Mouse (Mus musculus) intestine, embryonic 16.5 days (tissue): ENCODE data around the gene Gca. TPM values are rescaled to one million over a fixed set of nuclear protein-coding genes. Genes with fewer than 3 reads are reported as not detected.
"Not testable (repeated sequence)": the region's sequence is repeated elsewhere in the genome, so short reads cannot be mapped to it uniquely, and the experiment has no call there.

ENCODE experiments used
- ATAC-seq: fragments of 200-750 bp; cut with Nextera tagmentation; 2 replicates; pipeline ENCODE4 v1.8.0; 2017; ENCODE audit warnings: moderate TSS enrichment, moderate library complexity
- H3K27ac ChIP-seq: fragments of 300-500 bp; sonication (generic); 2 replicates; pipeline ENCODE4 v1.5.1; 2014; ENCODE audit warnings: mild to moderate bottlenecking, low read length
- H3K27me3 ChIP-seq: fragments of 300-500 bp; sonication (generic); replicated peaks from 2 replicates; pipeline ENCODE4 v1.6.1; 2014; ENCODE audit warnings: low read length, control low read depth, mixed read lengths; ENCODE audit not compliant: control insufficient read depth, insufficient read depth
- H3K36me3 ChIP-seq: fragments of 300-500 bp; sonication (generic); 2 replicates; pipeline ENCODE4 v1.6.1; 2014; ENCODE audit warnings: low read length, control low read depth; ENCODE audit not compliant: control insufficient read depth, insufficient read depth
- H3K4me1 ChIP-seq: fragments of 300-500 bp; sonication (generic); 2 replicates; pipeline ENCODE4 v1.6.1; 2014; ENCODE audit warnings: low read length, control low read depth, mixed read lengths; ENCODE audit not compliant: control insufficient read depth, insufficient read depth
- H3K4me2 ChIP-seq: fragments of 300-500 bp; sonication (generic); 2 replicates; pipeline ENCODE4 v1.6.1; 2014; ENCODE audit warnings: low read depth, low read length, control low read depth
- H3K4me3 ChIP-seq: fragments of 300-500 bp; sonication (generic); 2 replicates; pipeline ENCODE4 v1.5.1; 2014; ENCODE audit warnings: mild to moderate bottlenecking, low read length
- H3K9ac ChIP-seq: fragments of 300-500 bp; sonication (generic); 2 replicates; pipeline ENCODE4 v1.6.1; 2014; ENCODE audit warnings: low read depth, low read length
- H3K9me3 ChIP-seq: fragments of 300-500 bp; sonication (generic); 2 replicates; pipeline ENCODE4 v1.6.1; 2016; ENCODE audit warnings: low read length, control low read depth; ENCODE audit not compliant: control insufficient read depth
- WGBS: fragments of 180-500 bp; shearing (Covaris S2); extraction: QIAGEN DNeasy Blood & Tissue Kit; methylation state at CpG from one replicate; pipeline ENCODE4 v1.1.7; 2014; 5-methylcytosine and 5-hydroxymethylcytosine counted together
- polyA plus RNA-seq: library from polyadenylated mRNA; unstranded; fragments of >200 nt; fragmentation: Nextera tagmentation; extraction: Ambion mirVana; gene quantifications from 2 replicates; pipeline ENCODE4 v1.2.1, GENCODE M21; 2015

Gene Gca
- polyA plus RNA-seq, 1 experiment from 2014 or later: 7.6 TPM

GRCm38 (mm10) chr2:62706313-62706712, 42.2 kb downstream of the Gca start:
- Histone ChIP-seq H3K27ac (no peak overlapping the region), H3K4me1 (no peaks in the 10 kb centered on the region), H3K27me3 (no peaks in the 10 kb centered on the region), H3K9me3 (no peaks in the 10 kb centered on the region), H3K4me3 (no peak overlapping the region), H3K9ac (no peak overlapping the region), H3K36me3 (no peaks in the 10 kb centered on the region), H3K4me2 (no peak overlapping the region)
- no peak for ATAC-seq
- WGBS: 91% methylated on average over 3 of the region's 3 CpGs

GRCm38 (mm10) chr2:62709633-62710032, 45.5 kb downstream of the Gca start:
- WGBS: 79% methylated on average over 1 of the region's 1 CpGs
- no peak for ATAC-seq
- Histone ChIP-seq H3K27me3 (no peaks in the 10 kb centered on the region), H3K4me1 (no peaks in the 10 kb centered on the region), H3K4me2 (no peak overlapping the region), H3K36me3 (no peaks in the 10 kb centered on the region), H3K4me3 (no peak overlapping the region), H3K9me3 (no peaks in the 10 kb centered on the region), H3K27ac (no peak overlapping the region), H3K9ac (no peak overlapping the region)

GRCm38 (mm10) chr2:62714362-62714761, 50.3 kb downstream of the Gca start:
- not testable (repeated sequence) for H3K4me1 ChIP-seq, H3K4me3 ChIP-seq, H3K27ac ChIP-seq, H3K9ac ChIP-seq, H3K9me3 ChIP-seq, H3K27me3 ChIP-seq, H3K4me2 ChIP-seq, H3K36me3 ChIP-seq, ATAC-seq
- WGBS: 91% methylated on average over 4 of the region's 4 CpGs

GRCm38 (mm10) chr2:62715260-62715659, 51.2 kb downstream of the Gca start:
- WGBS: 90% methylated on average over 4 of the region's 4 CpGs
- ATAC-seq: no peak

GRCm38 (mm10) chr2:62717270-62717669, 53.2 kb downstream of the Gca start:
- Histone ChIP-seq H3K4me3 (no peak overlapping the region), H3K4me2 (no peak overlapping the region)
- WGBS: 85% methylated on average over 6 of the region's 6 CpGs

More at GRCm38 (mm10) chr2:62715260-62715659, 51.2 kb downstream of the Gca start:
- Histone ChIP-seq H3K4me3 (no peak overlapping the region), H3K4me1 (no peaks in the 10 kb centered on the region), H3K36me3 (no peaks in the 10 kb centered on the region), H3K4me2 (no peak overlapping the region), H3K9ac (no peak overlapping the region), H3K27ac (no peak overlapping the region), H3K27me3 (no peaks in the 10 kb centered on the region), H3K9me3 (no peaks in the 10 kb centered on the region)

GRCm38 (mm10) chr2:62718411-62718810, 54.3 kb downstream of the Gca start:
- Histone ChIP-seq H3K27ac (no peak overlapping the region), H3K4me3 (no peak overlapping the region), H3K9ac (no peak overlapping the region), H3K4me1 (no peaks in the 10 kb centered on the region), H3K36me3 (no peaks in the 10 kb centered on the region), H3K27me3 (no peaks in the 10 kb centered on the region), H3K9me3 (no peaks in the 10 kb centered on the region), H3K4me2 (no peak overlapping the region)
- ATAC-seq: no peak
- WGBS: 57% methylated on average over 1 of the region's 1 CpGs

More at GRCm38 (mm10) chr2:62717270-62717669, 53.2 kb downstream of the Gca start:
- no peaks in the 10 kb centered on the region for H3K4me1 ChIP-seq
- ATAC-seq: no peak
- H3K27ac ChIP-seq: no peak overlapping the region
- H3K27me3 ChIP-seq: no peaks in the 10 kb centered on the region
- no peak overlapping the region for H3K9ac ChIP-seq
- no peaks in the 10 kb centered on the region for H3K36me3 ChIP-seq
- H3K9me3 ChIP-seq: no peaks in the 10 kb centered on the region

- Histone ChIP-seq H3K36me3 (no peaks in the 10 kb centered on the region), H3K9ac (no peak overlapping the region), H3K4me1 (no peaks in the 10 kb centered on the region), H3K9me3 (no peaks in the 10 kb centered on the region), H3K4me2 (no peak overlapping the region), H3K27ac (no peak overlapping the region), H3K4me3 (no peak overlapping the region), H3K27me3 (no peaks in the 10 kb centered on the region)
- ATAC-seq: no peak
- 36% methylated on average over 1 of the region's 1 CpGs for WGBS
These were observed 61.9 kb downstream of the Gca start for GRCm38 (mm10) chr2:62725946-62726345.

GRCm38 (mm10) chr2:62727732-62728131, 63.6 kb downstream of the Gca start:
- H3K4me2 ChIP-seq: no peak overlapping the region
- H3K9me3 ChIP-seq: no peaks in the 10 kb centered on the region
- H3K4me3 ChIP-seq: no peak overlapping the region
- no peaks in the 10 kb centered on the region for H3K36me3 ChIP-seq
- no peak overlapping the region for H3K9ac ChIP-seq
- H3K27ac ChIP-seq: no peak overlapping the region
- H3K4me1 ChIP-seq: no peaks in the 10 kb centered on the region
- 89% methylated on average over 2 of the region's 2 CpGs for WGBS
- no peak for ATAC-seq
- no peaks in the 10 kb centered on the region for H3K27me3 ChIP-seq

GRCm38 (mm10) chr2:62730671-62731070, 66.6 kb downstream of the Gca start:
- 84% methylated on average over 1 of the region's 1 CpGs for WGBS

GRCm38 (mm10) chr2:62743098-62743497, 79.0 kb downstream of the Gca start:
- H3K27me3 ChIP-seq: no peaks in the 10 kb centered on the region
- WGBS: 74% methylated on average over 2 of the region's 2 CpGs
- H3K36me3 ChIP-seq: no peaks in the 10 kb centered on the region
- H3K9me3 ChIP-seq: no peaks in the 10 kb centered on the region
- no peak overlapping the region for H3K9ac ChIP-seq
- ATAC-seq: no peak
- H3K27ac ChIP-seq: no peak overlapping the region
- H3K4me2 ChIP-seq: no peak overlapping the region
- H3K4me1 ChIP-seq: no peaks in the 10 kb centered on the region
- no peak overlapping the region for H3K4me3 ChIP-seq

More at GRCm38 (mm10) chr2:62730671-62731070, 66.6 kb downstream of the Gca start:
- no peak for ATAC-seq
- Histone ChIP-seq H3K4me3 (no peak overlapping the region), H3K27ac (no peak overlapping the region), H3K27me3 (no peaks in the 10 kb centered on the region), H3K4me1 (no peaks in the 10 kb centered on the region), H3K36me3 (no peaks in the 10 kb centered on the region), H3K9me3 (no peaks in the 10 kb centered on the region), H3K9ac (no peak overlapping the region), H3K4me2 (no peak overlapping the region)
